36 mouse cellular contexts compared by ENCODE assay signal in genomic region chr3:107238471-107238980, GRCm38 (mm10). TPM values are rescaled to one million over a fixed set of nuclear protein-coding genes. Genes with fewer than 3 reads are reported as not detected.
DNase-seq lines count a peak whose midpoint lies in the region; ATAC-seq and TF ChIP-seq lines count a peak whose summit lies in the region.
"Had no signal": no experiment of that assay in that cellular context is flagged by ENCODE, and none has a peak within 500 bp of the region (broad histone marks: within the 10 kb centered on the region; RNA-seq: fewer than 3 reads in every experiment).

No protein-coding gene starts in this region.

- no peak for TF ChIP-seq CTCF in liver, adult 2 months (IDR thresholded peaks at IDR 0.05; ENCODE audit: low read depth, low read length)
- no peak for TF ChIP-seq CTCF in stomach, postnatal 0 days (IDR thresholded peaks at IDR 0.05; ENCODE audit: low read depth)

- H3K27ac ChIP-seq in liver, adult 2 months (replicated peaks; ENCODE audit: insufficient read depth, low read depth, low read length): peak overlapping the region; percentile 26; the same call in 1 of the 2 replicates
- H3K27ac ChIP-seq in liver, embryonic 12.5 days: no peak overlapping the region
- peak overlapping the region; percentile 63 for H3K27ac ChIP-seq in stomach, postnatal 0 days (replicated peaks)
- H3K27ac ChIP-seq: embryonic facial prominence, embryonic 10.5 days; embryonic facial prominence, embryonic 13.5 days; forebrain, embryonic 10.5 days; forebrain, embryonic 13.5 days; heart, adult 2 months; heart, embryonic 10.5 days; heart, embryonic 13.5 days; hindbrain, embryonic 14.5 days had no signal

- no peak for TF ChIP-seq EP300 in stomach, postnatal 0 days (optimal IDR thresholded peaks at IDR 0.05)

- no peaks in the 10 kb centered on the region for H3K9me3 ChIP-seq in liver, embryonic 12.5 days (replicated peaks)
- no peaks in the 10 kb centered on the region for H3K9me3 ChIP-seq in stomach, postnatal 0 days (ENCODE audit: control insufficient read depth, low read length)
- H3K9me3 ChIP-seq: embryonic facial prominence, embryonic 10.5 days; embryonic facial prominence, embryonic 13.5 days; forebrain, embryonic 10.5 days; forebrain, embryonic 13.5 days; heart, embryonic 10.5 days; heart, embryonic 13.5 days had no signal

- H3K36me3 ChIP-seq in liver, adult 2 months (ENCODE audit: control insufficient read depth, insufficient read depth, low read length): no peaks in the 10 kb centered on the region
- no peaks in the 10 kb centered on the region for H3K36me3 ChIP-seq in liver, embryonic 12.5 days
- no peaks in the 10 kb centered on the region for H3K36me3 ChIP-seq in stomach, postnatal 0 days (ENCODE audit: control insufficient read depth, insufficient read depth, low read length)
- H3K36me3 ChIP-seq: embryonic facial prominence, embryonic 10.5 days; embryonic facial prominence, embryonic 13.5 days; forebrain, embryonic 10.5 days; heart, embryonic 10.5 days; heart, embryonic 13.5 days had no signal

- WGBS in liver, adult 2 months: 30% methylated on average over 8 of the region's 8 CpGs
- 67% methylated on average over 8 of the region's 8 CpGs for WGBS in liver, embryonic 12.5 days (ENCODE audit: insufficient replicate concordance)
- WGBS in stomach, postnatal 0 days: 62% methylated on average over 8 of the region's 8 CpGs

- DNase-seq in kidney, adult 8-10 months: peak; percentile 60 to 63
- DNase-seq in kidney, adult 9 months: no peak
- DNase-seq in liver, adult 2 months (ENCODE audit: extremely low read depth, low read depth, low spot score): peak; percentile 56
- no peak for DNase-seq in stomach, postnatal 0 days (ENCODE audit: low spot score)
- DNase-seq in cerebellum, postnatal 10 days: no peak
- DNase-seq: adrenal gland, adult 2 months; adrenal gland, postnatal 14 days; cerebellum, adult 11 months; cerebellum, adult 2 months; cerebellum, adult 9-11 months; cerebellum, postnatal 36 days; embryo, embryonic 11 days; gastrocnemius, postnatal 10 days; gastrocnemius, postnatal 36 days; heart, adult 2 months; heart, postnatal 14 days; heart, postnatal 4 days had no signal

- no peaks in the 10 kb centered on the region for H3K27me3 ChIP-seq in liver, adult 2 months (ENCODE audit: control insufficient read depth, insufficient read depth, low read length)
- peaks cover 5% of the 10 kb centered on the region; the same call in 1 of the 2 replicates for H3K27me3 ChIP-seq in liver, embryonic 12.5 days (replicated peaks)
- no peaks in the 10 kb centered on the region for H3K27me3 ChIP-seq in stomach, postnatal 0 days (ENCODE audit: control insufficient read depth, insufficient read depth, low read length)
- H3K27me3 ChIP-seq: embryonic facial prominence, embryonic 13.5 days had no signal

- no peak overlapping the region for H3K4me3 ChIP-seq in liver, adult 2 months (ENCODE audit: insufficient read depth, low read depth, low read length)
- no peak overlapping the region for H3K4me3 ChIP-seq in liver, embryonic 12.5 days
- no peak overlapping the region for H3K4me3 ChIP-seq in stomach, postnatal 0 days (ENCODE audit: low read depth, low read length)
- H3K4me3 ChIP-seq: embryonic facial prominence, embryonic 10.5 days; embryonic facial prominence, embryonic 13.5 days; erythroblast, embryonic 14.5 days; forebrain, embryonic 10.5 days; forebrain, embryonic 13.5 days; heart, adult 2 months; heart, embryonic 10.5 days; heart, embryonic 13.5 days had no signal

- H3K9ac ChIP-seq in liver, adult 2 months (ENCODE audit: low read depth, low read length): no peak overlapping the region
- no peak overlapping the region for H3K9ac ChIP-seq in liver, embryonic 12.5 days
- H3K9ac ChIP-seq in stomach, postnatal 0 days (ENCODE audit: low read length): no peak overlapping the region
- H3K9ac ChIP-seq: embryonic facial prominence, embryonic 13.5 days; forebrain, embryonic 13.5 days; heart, embryonic 13.5 days; hindbrain, embryonic 14.5 days had no signal

- H3K4me2 ChIP-seq in liver, embryonic 12.5 days: no peak overlapping the region
- H3K4me2 ChIP-seq in stomach, postnatal 0 days (replicated peaks; ENCODE audit: low read depth): no peak overlapping the region
- H3K4me2 ChIP-seq: embryonic facial prominence, embryonic 13.5 days; forebrain, embryonic 13.5 days; heart, embryonic 13.5 days; hindbrain, embryonic 14.5 days had no signal

- ATAC-seq in liver, embryonic 12.5 days: no peak
- ATAC-seq in stomach, postnatal 0 days (ENCODE audit: low FRiP score, low TSS enrichment): peak; percentile 66
- ATAC-seq: CD4-positive, CD25-positive, alpha-beta regulatory T cell, adult 4 months; forebrain, embryonic 13.5 days; forebrain, embryonic 16.5 days had no signal

- TF ChIP-seq POLR2A in liver, adult 2 months (IDR thresholded peaks at IDR 0.05; ENCODE audit: extremely low read depth, insufficient read depth, low read length): no peak

- peaks cover 24% of the 10 kb centered on the region for H3K4me1 ChIP-seq in liver, adult 2 months (ENCODE audit: control insufficient read depth, insufficient read depth, low read length)
- H3K4me1 ChIP-seq in liver, embryonic 12.5 days: no peaks in the 10 kb centered on the region
- no peaks in the 10 kb centered on the region for H3K4me1 ChIP-seq in stomach, postnatal 0 days (replicated peaks; ENCODE audit: control insufficient read depth, insufficient read depth)
- H3K4me1 ChIP-seq: heart, embryonic 10.5 days; heart, embryonic 13.5 days had no signal

- H3K79me2 ChIP-seq in liver, adult 2 months (ENCODE audit: control insufficient read depth, insufficient read depth, low read length): no peaks in the 10 kb centered on the region

RNA-seq across cellular contexts. Expression of gene Prok1, which starts 1.0 kb away (rescaled TPM):
- total RNA-seq in liver, adult 2 months (2014; rRNA removed): 1.0 and 1.2 TPM in 2 replicates
- 4.9 and 5.6 TPM in 2 replicates for polyA plus RNA-seq in liver, adult 2 months (2012; rRNA removed)
- polyA plus RNA-seq in liver, embryonic 12.5 days (2016; fragmentation: Nextera tagmentation; extraction: Ambion mirVana): not detected in 2 replicates
- polyA plus RNA-seq in stomach, postnatal 0 days (2015; fragmentation: Nextera tagmentation; extraction: Ambion mirVana): 10.5 and 11.3 TPM in 2 replicates
- total RNA-seq: gastrocnemius, adult 18-20 months; gastrocnemius, postnatal 36 days; granulocyte monocyte progenitor cell, adult 5-6 weeks; heart, adult 2 months; heart, postnatal 14 days; MEL had no signal
- polyA plus RNA-seq: adrenal gland, adult 2 months; C2C12; CD4-positive, CD25-positive, alpha-beta regulatory T cell, adult 4 months; embryonic facial prominence, embryonic 10.5 days; erythroblast, embryonic 14.5 days; forebrain, embryonic 10.5 days; forebrain, embryonic 13.5 days; heart, adult 2 months; heart, embryonic 10.5 days; heart, embryonic 13.5 days; heart, embryonic 16.5 days; hindbrain, embryonic 11.5 days had no signal

RNA-seq across cellular contexts. Expression of gene A630076J17Rik, which starts 8.1 kb away (rescaled TPM):
- not detected in 2 replicates for total RNA-seq in liver, adult 2 months (2014; rRNA removed)
- polyA plus RNA-seq in liver, adult 2 months (2012; rRNA removed): not detected in 2 replicates
- not detected in 2 replicates for polyA plus RNA-seq in liver, embryonic 12.5 days (2016; fragmentation: Nextera tagmentation; extraction: Ambion mirVana)
- polyA plus RNA-seq in stomach, postnatal 0 days (2015; fragmentation: Nextera tagmentation; extraction: Ambion mirVana): 28.1 and 32.7 TPM in 2 replicates
- total RNA-seq: adrenal gland, adult 2 months; adrenal gland, postnatal 14 days; adrenal gland, postnatal 4 days; gastrocnemius, adult 18-20 months; gastrocnemius, postnatal 10 days; gastrocnemius, postnatal 36 days; granulocyte monocyte progenitor cell, adult 5-6 weeks; heart, adult 2 months; heart, postnatal 14 days; heart, postnatal 4 days; MEL had no signal
- polyA plus RNA-seq: adrenal gland, adult 2 months; CD4-positive, CD25-positive, alpha-beta regulatory T cell, adult 4 months; cerebellum, adult 2 months; cortical plate, adult 2 months; embryonic facial prominence, embryonic 10.5 days; embryonic facial prominence, embryonic 13.5 days; erythroblast, embryonic 14.5 days; forebrain, embryonic 10.5 days; forebrain, embryonic 13.5 days; forebrain, embryonic 16.5 days; heart, embryonic 10.5 days; heart, embryonic 13.5 days; hindbrain, embryonic 11.5 days; hindbrain, embryonic 14.5 days had no signal

RNA-seq across cellular contexts. Expression of gene Cym, which starts 17.0 kb away (rescaled TPM):
- total RNA-seq in liver, adult 2 months (2014; rRNA removed): 0.09 and 0.13 TPM in 2 replicates
- polyA plus RNA-seq in liver, adult 2 months (2012; rRNA removed): 0.14 TPM in 1 of 2 replicates, not detected in the other
- not detected in 2 replicates for polyA plus RNA-seq in liver, embryonic 12.5 days (2016; fragmentation: Nextera tagmentation; extraction: Ambion mirVana)
- 69,611 and 75,506 TPM in 2 replicates for polyA plus RNA-seq in stomach, postnatal 0 days (2015; fragmentation: Nextera tagmentation; extraction: Ambion mirVana)
- total RNA-seq: adrenal gland, postnatal 14 days; gastrocnemius, adult 18-20 months; gastrocnemius, postnatal 36 days; granulocyte monocyte progenitor cell, adult 5-6 weeks; heart, adult 2 months; heart, postnatal 14 days; heart, postnatal 4 days had no signal
- polyA plus RNA-seq: C2C12; cerebellum, adult 2 months; erythroblast, embryonic 14.5 days; forebrain, embryonic 10.5 days; forebrain, embryonic 16.5 days; heart, embryonic 10.5 days; hindbrain, embryonic 11.5 days; hindbrain, embryonic 14.5 days had no signal

RNA-seq across cellular contexts. Expression of gene Lamtor5, which starts 40.1 kb away (rescaled TPM):
- total RNA-seq in liver, adult 2 months (2014; rRNA removed): 50.9 and 52.1 TPM in 2 replicates
- 48.9 and 54.5 TPM in 2 replicates for polyA plus RNA-seq in liver, adult 2 months (2012; rRNA removed)
- polyA plus RNA-seq in liver, embryonic 12.5 days (2016; fragmentation: Nextera tagmentation; extraction: Ambion mirVana): 123 and 128 TPM in 2 replicates
- polyA plus RNA-seq in stomach, postnatal 0 days (2015; fragmentation: Nextera tagmentation; extraction: Ambion mirVana): 186 and 189 TPM in 2 replicates

RNA-seq across cellular contexts. Expression of gene Slc16a4, which starts 52.5 kb away (rescaled TPM):
- not detected in 2 replicates for total RNA-seq in liver, adult 2 months (2014; rRNA removed)
- polyA plus RNA-seq in liver, adult 2 months (2012; rRNA removed): not detected in 2 replicates
- polyA plus RNA-seq in liver, embryonic 12.5 days (2016; fragmentation: Nextera tagmentation; extraction: Ambion mirVana): 1.0 and 1.2 TPM in 2 replicates
- polyA plus RNA-seq in stomach, postnatal 0 days (2015; fragmentation: Nextera tagmentation; extraction: Ambion mirVana): 1.9 and 2.1 TPM in 2 replicates
- total RNA-seq: granulocyte monocyte progenitor cell, adult 5-6 weeks had no signal
- polyA plus RNA-seq: erythroblast, embryonic 14.5 days had no signal

Comparison
In these comparisons a context has a peak if more than half of its experiments do, and no peak if none do; other contexts are left out.
1. DNase-seq: peak in kidney, adult 8-10 months (2 of 2) and liver, adult 2 months (single experiment); none in kidney, adult 9 months (single experiment), stomach, postnatal 0 days (single experiment) and cerebellum, postnatal 10 days (0 of 2).
2. RNA of gene A630076J17Rik, which starts 8.1 kb away (polyA plus RNA-seq): 28.1 to 32.7 TPM in stomach, postnatal 0 days; not detected in liver, adult 2 months and not detected in liver, embryonic 12.5 days; every median in the first group is over 10 times any median in the second.
3. RNA of gene Cym, which starts 17.0 kb away (polyA plus RNA-seq): 69,611 to 75,506 TPM in stomach, postnatal 0 days; 0.14 TPM in liver, adult 2 months and not detected in liver, embryonic 12.5 days; every median in the first group is over 1,000 times any median in the second.